Mouse (Mus musculus): ENCODE data around the gene Mgrn1.

DNA sequence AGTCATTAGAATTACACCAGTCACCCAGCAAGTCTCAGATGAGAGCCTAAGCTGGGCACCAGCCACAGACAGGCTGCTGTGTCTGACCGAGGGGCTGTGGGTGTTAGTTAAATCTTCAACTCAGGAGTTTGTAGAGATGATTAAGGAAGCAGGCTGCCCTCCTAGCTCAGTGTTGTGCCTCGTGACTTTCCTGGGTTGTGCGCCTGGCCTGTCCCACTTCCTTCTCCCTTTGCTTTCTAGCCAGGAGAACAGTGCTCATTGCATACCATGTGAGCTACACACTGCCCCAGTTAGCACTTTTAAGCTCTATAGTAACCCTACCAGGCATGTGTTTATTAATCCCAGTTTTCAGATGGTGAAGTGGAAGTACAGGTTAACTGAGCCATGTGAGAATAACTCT is 46.5 kb upstream of the Mgrn1 start:
- no peak for TF ChIP-seq CTCF (conservative IDR thresholded peaks at IDR 0.05; ENCODE audit: low read length)
- TF ChIP-seq NANOG (IDR thresholded peaks at IDR 0.05; ENCODE audit: borderline replicate concordance, low read length) = no peak
- no peak for TF ChIP-seq POU5F1 (IDR thresholded peaks at IDR 0.05; ENCODE audit: borderline replicate concordance, low read length)
